Mouse (Mus musculus) brain, adult 2 months (tissue): ENCODE measurements around the gene Pccb.

Experiments used
- DNase-seq: peaks from one replicate; pipeline ENCODE4 v3.0.0; 2011; ENCODE audit warnings: low read depth, low spot score

Gene Pccb

DNA sequence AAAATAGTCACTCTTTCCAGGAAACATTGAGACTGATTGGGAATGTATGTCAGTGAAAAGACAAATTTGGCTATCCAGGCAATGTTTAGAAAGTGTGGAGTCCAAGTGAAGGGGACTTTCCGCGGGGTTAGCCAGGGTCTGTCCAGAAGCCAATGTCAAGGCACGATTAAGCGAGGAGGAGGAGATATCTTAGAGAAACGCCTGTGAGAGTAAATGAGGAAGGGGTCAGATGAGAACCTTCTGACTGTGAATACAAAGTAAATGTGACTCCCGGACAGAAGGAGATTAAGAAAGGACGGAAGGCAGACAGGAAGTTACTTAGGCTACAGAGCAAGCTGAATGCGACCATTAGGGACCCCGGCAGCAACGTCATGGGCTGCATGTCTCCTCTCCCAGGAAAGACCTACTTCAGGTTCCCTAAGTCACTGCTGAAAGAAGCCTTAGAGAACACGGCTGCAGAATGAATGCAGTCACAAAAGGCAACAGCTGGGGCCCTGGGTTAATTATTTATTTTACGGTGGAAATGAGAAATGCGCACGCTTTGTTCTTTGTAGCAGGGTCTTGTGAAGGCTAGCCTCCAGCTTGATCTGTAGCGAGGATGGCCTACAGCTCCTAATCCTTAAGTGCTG lies 11.1 kb upstream of the Pccb start:
- DNase-seq = no peak

DNA sequence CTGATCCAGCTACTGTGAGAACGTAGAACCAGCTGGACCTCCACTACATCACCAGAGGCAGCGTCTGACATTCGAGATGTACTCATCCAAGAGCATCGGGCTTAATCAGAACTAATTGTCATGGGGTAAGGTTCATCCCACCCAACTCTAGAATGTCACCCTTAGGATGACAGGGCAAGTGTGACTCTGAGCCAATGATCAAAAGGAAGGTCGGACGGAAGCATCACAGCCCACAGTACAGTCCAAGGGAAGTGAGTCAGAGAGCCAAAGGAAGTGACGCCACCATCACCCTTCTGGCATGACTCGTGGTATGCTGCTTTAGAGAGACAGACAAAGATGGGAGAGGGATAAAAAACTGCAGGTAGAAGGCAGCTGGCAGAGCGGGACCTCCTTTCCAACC lies 7.6 kb upstream of the Pccb start:
- DNase-seq = peak; percentile 37

DNA sequence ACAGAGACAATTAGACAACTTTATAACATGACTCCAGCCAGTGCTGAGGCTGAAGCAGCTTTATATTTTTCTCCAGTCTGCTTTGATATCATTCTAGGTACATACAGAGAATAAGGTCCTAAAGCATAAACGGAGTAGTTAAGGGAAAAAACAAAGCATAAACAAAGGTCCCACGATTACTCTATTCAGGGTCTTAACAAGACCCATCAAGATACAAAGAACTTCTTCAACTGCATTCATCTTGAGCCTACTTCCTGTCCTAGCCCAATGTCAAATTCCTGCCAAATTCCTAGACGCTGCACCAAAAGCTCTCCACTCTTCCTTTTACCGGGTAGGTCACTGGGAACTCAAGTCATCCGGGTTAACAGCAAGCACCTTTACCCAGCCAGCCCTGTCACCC lies 6.8 kb upstream of the Pccb start:
- no peak for DNase-seq

DNA sequence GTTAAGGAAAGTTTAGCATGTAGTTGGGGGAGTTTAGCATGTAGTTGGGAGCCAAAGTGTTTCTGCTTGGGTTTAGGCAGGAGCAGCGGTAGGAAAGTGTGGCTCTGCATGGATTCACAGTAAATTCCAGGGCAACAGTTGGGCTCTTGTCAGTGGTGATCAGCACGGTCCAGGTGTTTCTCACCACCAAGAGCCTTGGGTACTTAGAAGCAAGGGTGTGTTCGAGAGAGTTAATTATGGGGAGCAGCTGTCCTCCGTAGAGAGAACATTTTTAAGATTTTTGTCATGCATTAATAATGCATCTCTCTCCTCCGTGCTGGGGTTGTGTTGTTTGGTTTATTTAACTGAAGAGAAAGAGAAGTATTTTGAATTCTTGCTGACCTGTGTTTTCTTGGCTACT lies 3.9 kb upstream of the Pccb start:
- DNase-seq = no peak

DNA sequence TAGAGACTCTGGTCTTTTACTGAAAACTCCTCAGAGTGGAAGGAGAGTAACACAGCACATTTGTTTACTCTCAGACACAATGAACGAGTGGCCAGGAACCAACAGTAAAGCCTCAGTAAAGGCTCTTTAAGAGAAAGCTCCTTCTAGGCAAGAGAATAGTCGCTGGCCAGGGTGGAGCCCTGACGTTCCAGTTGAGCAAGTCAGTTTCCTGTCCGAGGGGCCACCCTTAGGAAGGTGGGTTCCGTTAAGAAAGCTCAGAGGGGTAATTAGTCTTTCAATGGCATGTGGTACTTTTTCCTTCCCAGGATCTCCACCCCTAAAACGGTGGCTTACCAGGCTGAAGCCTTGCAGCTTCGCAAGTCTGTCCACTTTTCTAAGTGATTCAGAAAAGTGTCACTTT lies 2.7 kb upstream of the Pccb start:
- DNase-seq = no peak

DNA sequence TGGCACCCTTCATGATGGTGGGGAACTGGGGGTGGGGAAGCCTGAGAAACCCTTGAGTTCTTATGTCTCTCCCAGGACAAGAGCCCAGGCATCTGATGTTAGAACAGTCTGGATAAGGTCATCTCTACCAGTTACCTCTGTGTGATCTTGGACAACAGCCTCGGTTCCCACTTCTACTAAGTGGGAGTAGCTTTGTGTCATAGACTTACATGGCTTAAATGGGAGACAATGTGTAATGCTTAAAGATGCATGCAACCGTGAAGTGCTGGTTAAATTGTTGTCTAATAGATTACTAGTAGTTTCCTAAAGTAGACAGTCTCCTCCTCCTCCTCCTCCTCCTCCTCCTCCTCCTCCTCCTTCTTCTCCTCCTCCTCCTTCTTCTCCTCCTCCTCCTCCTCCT lies 2.2 kb upstream of the Pccb start:
- no peak for DNase-seq

DNA sequence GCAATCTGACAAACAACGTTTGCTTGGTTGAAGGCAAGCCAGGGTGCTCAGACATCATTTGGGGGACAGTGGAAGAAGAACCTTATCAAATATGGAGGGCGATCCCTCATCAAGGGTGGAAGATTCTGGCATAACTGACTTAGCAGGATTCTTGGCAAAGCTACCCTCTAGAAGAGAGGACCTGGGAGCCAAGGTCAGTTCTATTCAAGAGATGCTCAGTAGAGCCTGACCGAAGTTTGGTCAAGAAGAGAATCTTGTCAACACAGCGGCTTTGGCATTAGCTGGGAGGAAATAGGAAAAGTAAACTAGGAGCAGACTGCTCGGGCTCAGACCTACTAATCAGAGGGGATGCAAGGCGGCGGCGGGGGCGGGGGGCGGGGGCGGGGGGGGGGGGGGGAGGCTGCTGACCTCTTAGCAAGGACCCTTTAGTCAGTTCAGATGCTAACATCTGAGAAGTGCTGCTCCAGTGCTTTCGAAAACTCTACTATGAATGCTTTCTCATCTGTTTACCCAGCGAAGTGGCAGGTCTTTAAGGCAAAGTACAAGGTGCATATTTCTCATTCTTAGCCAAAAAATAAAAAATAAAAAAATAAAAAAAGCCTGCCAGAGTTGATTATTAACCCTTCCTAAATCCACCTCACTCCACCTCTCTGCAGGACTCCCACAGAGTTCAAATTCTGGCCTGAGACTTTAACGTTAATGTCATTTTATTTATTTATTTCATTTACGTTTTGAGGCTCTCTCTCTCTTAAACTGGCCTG lies 1.3 kb upstream of the Pccb start:
- no peak for DNase-seq

DNA sequence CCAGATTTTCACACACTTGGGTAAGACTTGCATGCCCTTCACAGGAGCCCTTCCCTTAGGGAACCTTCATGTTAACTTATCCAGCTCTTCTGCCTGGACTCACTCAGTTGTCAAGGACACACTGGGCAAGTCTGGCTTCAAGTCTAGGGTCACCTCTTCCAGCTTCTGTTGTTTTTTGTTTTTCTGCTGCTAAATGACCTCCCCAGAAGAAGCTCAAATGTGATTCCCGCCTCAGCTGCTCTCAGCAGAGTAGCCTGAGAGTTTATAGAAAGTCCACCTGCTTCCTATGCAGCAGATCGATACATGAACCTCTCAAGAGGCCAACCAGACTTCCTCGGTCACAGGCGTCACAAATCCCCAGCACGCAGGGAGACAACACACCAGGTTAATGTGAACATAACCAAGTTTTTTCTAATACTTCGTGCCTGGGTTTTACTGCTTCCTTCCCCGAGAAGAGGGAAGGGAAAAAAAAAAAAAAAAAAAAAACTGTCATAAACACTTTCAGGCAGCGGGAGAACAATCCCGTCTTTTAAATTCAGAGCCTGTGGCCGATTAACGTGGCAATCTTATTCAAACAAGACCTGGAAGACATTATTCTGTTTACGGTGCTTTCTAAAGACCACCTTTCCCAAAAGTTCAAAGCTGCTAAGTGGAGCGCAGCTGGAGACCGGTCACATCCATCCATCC lies 794 bp downstream of the Pccb start:
- DNase-seq = peak; percentile 27

DNA sequence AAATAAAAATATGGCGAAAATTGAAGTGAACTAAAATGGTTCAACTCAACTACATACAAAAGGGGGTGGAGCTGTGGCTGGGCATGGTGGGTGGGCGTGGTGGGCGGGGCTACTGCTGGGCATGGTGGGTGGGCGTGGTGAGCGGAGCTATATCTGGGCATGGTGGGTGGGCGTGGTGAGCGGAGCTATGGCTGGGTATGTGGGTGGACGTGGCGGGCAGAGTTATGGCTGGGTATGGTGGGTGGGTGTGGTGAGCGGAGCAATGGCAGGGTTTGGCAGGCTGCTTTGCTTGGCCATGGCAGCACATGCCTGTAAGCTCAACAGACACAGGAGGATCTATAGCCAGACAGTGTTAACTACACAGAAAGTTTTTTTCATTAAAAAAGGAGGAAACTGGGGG lies 15.9 kb downstream of the Pccb start:
- no peak for DNase-seq

DNA sequence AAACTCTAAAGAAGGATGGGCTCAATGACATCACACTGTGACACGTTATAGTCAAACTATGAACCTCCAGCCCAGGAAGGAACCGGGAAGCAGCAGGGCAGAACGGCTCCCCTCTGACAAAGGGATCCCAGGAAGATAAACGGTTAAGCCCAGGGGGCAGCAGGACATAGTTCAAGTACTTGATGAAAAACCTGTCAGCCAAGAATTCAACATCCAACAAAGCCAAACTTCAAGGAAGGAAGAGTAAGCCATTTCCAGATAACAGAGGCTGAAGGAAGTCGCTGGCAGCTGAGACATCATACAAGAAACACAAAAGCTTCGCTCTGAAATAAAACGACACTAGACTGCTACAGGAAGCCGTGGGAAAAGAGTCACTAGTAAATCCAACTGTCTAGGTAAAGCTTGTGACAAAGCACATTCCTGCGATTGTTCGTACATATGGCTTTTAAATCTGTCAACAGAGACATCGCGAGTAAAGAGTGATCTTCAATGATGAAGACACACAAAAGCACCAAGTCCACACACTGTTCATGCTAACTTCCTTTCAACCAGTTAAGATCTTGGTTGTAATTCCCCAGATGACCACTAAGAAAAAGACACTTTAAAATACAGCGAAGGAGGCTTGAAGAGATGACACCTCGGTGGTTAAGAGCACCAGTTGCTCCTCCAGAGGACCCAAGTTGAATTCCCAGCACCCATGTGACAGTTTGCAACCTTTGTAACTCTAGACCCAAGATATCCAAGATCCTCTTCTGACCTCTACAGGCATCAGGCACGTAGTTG lies 16.8 kb downstream of the Pccb start:
- no peak for DNase-seq

DNA sequence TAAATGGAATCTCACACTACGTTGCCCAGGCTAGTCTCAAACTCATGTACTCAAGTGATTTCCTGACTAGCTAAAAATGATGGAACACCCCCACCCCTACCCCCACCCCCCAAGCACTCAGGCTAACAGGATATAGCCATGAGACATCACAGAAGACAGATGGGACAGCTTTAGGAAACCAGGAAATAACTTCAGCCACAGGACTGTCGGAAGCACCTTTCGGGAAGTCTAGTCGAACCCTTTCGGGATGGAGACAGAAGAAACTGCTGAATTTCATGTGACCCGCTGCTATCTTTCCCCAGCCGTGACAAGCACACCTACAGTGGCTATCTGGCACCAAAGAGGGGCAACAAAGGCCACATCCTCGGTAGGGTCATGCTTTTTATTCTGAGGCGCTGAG lies 19.4 kb downstream of the Pccb start:
- no peak for DNase-seq

DNA sequence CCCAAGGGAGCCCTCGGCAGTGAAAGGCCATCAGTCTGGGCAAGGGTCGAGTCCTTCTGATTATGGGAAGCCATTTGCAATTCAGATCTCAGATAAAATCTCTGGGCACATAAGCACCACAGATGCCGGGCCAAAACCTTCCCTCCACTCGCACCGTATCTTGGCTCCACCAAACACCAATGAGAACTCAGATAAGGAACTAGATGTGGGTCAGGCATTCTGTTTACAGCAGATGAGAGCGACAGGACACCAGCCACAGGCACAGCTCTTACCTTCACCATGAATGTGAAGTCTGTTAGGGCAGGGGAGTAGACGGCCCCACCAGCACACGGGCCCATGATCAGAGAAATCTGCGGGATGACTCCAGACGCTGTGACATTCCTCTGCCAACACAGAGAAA lies 22.3 kb downstream of the Pccb start:
- no peak for DNase-seq

DNA sequence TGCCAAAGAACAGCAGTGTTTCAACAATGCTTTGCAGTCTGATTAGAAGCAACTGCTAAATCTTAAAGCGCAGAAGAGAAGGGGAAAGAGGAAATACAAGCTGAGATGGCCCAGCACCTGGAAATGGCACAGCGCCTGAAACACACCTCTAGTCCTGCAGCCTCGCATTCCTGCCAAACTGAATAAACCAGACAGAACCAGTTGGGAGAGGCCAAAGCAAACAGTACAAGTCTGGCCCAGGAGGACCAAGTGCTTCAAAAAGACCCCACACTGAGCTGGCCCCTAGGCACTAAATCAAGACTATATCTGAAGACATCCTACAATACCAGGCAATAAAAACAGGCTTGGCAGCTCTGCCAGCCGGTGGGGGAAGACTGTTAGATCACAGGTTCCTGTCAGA lies 28.8 kb downstream of the Pccb start:
- no peak for DNase-seq

DNA sequence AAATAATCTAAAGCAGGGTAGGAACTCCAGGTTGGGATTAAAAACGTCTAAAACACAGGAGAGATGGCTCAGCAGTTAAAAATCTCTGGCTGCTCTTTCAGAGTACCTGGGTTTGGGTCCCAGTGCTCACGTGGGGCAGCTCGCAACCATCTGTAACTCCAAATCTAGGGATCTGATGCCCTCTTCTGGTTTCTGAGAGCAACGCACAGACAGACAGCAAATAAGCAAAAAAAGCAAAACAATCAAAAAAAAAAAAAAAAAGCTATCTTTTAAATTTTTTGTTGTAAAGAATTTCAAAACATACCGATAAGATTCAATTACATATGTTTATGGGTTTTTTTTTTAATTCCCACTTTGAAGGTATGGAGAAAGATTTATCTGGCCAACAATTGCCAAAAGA lies 31.4 kb downstream of the Pccb start:
- DNase-seq = no peak

DNA sequence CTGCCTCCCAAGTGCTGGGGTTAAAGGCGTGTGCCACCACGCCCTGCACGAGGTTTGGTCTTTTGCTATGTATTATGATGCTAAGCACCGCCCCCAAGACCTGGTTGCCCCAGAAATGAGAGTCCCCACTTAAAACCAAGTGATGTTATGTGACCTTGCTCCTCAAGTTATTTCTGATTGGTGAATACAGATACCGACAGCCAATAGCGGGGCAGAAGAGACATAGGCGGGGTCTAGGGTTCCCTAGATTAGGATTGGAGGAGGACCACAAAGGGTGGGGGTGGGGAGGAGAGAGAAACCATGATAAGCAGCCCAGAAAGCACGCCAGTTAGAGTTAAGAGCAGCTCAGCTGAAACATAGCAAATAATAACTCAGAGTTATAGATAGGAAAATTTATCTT lies 31.9 kb downstream of the Pccb start:
- no peak for DNase-seq

DNA sequence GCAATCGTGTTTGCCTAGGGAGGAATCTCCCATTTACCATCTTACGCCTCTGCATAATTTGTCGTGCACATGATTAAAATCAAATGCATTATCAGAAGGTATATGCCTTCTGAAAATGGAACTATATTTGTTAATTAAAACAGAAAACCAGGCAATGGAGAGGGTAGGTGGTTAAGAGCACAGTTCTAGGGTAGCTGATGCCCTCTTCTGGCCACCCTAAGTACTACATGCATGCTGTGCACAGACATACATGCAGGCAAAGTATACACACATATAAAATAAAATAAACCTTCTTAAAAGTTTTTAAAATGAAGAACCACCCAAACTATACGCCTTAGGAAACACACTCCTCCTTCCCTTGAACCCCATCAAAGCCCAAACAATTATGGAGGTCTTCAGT lies 32.6 kb downstream of the Pccb start:
- DNase-seq = peak; percentile 22

DNA sequence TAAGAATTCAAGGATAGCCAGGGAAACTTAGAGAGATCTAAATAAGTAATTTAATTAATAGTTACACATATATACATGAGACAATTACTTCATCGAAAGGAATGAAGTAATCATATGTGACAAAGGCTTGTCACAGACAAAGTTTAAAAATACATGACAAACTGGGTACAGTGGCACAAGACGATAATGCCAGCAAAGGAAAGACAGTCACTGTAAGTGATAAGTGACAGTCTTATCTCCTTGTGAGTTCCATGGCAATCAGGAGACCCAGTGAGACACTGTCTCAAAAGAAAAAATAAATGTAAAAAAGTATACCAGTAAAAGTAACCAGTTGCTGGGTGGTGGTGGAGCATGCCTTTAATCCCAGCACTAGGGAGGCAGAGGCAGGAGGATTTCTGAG lies 37.6 kb downstream of the Pccb start:
- no peak for DNase-seq

DNA sequence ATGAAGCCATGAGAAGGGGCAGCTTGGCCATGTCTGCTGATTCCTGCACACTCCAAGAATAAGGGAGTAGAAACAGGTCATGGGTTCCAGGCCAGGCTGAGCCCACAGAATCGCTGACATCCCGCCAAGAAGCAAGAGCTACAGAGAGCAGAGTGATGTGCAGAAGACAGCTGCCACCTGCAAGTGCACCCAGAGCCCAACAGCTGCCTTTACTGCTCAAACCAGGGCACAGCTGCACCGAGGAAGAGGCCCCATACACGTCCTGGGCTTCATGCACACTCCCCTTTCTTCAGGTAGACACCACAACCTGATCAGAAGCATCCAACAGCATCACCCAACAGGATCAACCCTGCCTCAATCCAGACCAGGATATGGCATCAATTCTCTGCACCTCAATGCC lies 40.8 kb downstream of the Pccb start:
- no peak for DNase-seq

DNA sequence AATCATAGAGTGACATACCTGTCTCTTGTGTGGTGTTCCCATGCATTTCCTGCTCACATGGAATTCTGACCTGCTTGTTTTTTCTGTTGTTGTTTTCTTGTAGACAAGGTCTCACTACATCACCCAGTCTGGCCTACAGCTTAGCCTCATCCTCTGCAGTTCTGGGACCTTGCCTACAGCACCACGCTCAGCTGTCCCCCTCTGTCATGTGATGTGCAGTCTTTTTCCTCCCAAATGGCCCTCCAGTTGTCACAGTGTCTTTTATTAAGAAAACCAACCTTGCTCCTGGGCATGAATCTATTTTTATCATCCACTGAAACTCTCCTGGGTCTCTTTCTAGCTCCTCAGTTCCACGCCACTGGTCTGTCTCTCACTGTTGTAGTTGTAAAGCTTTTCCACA lies 42.5 kb downstream of the Pccb start:
- no peak for DNase-seq

DNA sequence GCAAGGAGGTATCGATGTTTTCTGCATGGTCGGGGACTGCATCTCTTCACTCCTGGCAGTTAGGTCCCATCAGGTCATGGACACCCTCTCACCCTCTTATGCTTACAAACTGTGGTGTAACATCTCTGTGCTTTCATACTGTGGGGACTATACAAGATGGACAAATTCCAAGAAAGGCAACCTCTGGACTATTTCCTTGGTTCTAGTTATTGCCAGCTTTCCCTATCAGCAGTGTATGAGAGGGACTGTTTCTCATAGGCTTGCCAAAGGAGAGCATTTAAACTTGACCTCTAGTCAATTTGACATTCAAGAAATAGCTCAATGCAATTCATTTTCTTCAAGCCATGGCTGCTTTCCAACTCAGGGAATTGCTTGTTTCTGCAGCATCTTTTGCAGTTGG lies 43.4 kb downstream of the Pccb start:
- no peak for DNase-seq

DNA sequence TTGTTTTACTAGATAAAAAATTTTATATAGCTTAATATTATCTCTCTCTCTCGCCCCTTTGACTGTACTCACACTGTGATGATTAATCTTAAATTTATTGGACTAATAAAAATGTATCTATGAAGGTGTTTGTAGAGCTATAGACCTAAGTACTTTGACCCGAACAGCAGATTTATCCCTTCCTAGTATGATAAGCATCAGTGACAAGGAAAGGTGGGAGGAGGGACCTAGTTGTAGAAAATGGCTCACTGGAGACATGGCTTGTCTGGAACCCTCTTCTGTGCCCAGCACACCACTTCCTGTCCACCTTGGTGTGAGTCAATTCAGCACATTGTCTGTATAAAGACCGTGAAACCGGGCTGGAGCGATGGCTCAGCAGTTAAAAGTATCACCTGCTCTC lies 44.1 kb downstream of the Pccb start:
- no peak for DNase-seq

DNA sequence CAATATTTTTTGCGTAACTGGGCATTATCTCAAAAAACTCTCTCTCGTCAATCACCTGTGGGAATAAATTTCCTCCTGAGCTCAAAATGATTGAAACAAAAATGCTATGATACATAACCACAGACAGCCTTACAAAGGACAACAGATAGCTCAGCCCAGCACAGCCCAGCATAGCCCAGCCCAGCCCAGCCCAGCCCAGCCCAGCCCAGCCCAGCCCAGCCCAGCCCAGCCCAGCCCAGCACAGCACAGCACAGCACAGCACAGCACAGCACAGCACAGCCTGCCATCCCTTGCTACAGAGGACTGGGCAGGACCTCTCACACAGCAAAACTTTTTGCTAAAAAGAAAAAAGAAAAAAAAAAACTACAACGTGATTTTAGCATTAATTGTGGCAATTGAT lies 46.8 kb downstream of the Pccb start:
- DNase-seq = no peak
